Mouse (Mus musculus): ENCODE data around the gene Ppp4r1. TPM values are rescaled to one million over a fixed set of nuclear protein-coding genes. Genes with fewer than 3 reads are reported as not detected.

Ppp4r1 gene
- polyA plus RNA-seq, 1 experiment from 2014 or later: 37.2 TPM

- no peak for ATAC-seq (ENCODE audit: insufficient number of reproducible peaks, low FRiP score, low TSS enrichment, low read depth)
- no peaks in the 10 kb centered on the region; the same call in 1 of the 2 replicates for H3K4me1 ChIP-seq
- H3K27ac ChIP-seq (replicated peaks): no peak overlapping the region
- H3K9ac ChIP-seq: no peak overlapping the region
- H3K4me2 ChIP-seq (replicated peaks): no peak overlapping the region
- no peaks in the 10 kb centered on the region for H3K27me3 ChIP-seq
- 47% methylated on average over 5 of the region's 5 CpGs for WGBS
- peaks cover 51% of the 10 kb centered on the region for H3K36me3 ChIP-seq
- no peaks in the 10 kb centered on the region for H3K9me3 ChIP-seq (replicated peaks)
- H3K4me3 ChIP-seq (replicated peaks): no peak overlapping the region
Measured at GRCm38 (mm10) chr17:65811032-65811431, 28.7 kb downstream of the Ppp4r1 start.

- Histone ChIP-seq H3K9ac (no peak overlapping the region), H3K27ac (replicated peaks) (no peak overlapping the region), H3K36me3 (peaks cover 65% of the 10 kb centered on the region), H3K4me1 (no peaks in the 10 kb centered on the region), H3K4me3 (replicated peaks) (no peak overlapping the region), H3K4me2 (replicated peaks) (no peak overlapping the region), H3K9me3 (replicated peaks) (no peaks in the 10 kb centered on the region), H3K27me3 (no peaks in the 10 kb centered on the region)
- ATAC-seq (ENCODE audit: insufficient number of reproducible peaks, low FRiP score, low TSS enrichment, low read depth): no peak
- WGBS: 86% methylated on average over 8 of the region's 8 CpGs
Measured at GRCm38 (mm10) chr17:65813763-65814162, 31.4 kb downstream of the Ppp4r1 start.

GRCm38 (mm10) chr17:65820197-65820596 is 37.8 kb downstream of the Ppp4r1 start:
- H3K4me3 ChIP-seq (replicated peaks): no peak overlapping the region
- H3K9ac ChIP-seq: no peak overlapping the region
- no peak overlapping the region for H3K4me2 ChIP-seq (replicated peaks)
- H3K27me3 ChIP-seq: no peaks in the 10 kb centered on the region
- WGBS: 76% methylated on average over 5 of the region's 5 CpGs
- H3K9me3 ChIP-seq (replicated peaks): no peaks in the 10 kb centered on the region
- H3K4me1 ChIP-seq: no peaks in the 10 kb centered on the region
- no peak overlapping the region for H3K27ac ChIP-seq (replicated peaks)
- H3K36me3 ChIP-seq: peaks cover 69% of the 10 kb centered on the region
- no peak for ATAC-seq (ENCODE audit: insufficient number of reproducible peaks, low FRiP score, low TSS enrichment, low read depth)

- H3K9ac ChIP-seq: no peak overlapping the region
- no peak overlapping the region for H3K4me2 ChIP-seq (replicated peaks)
- WGBS: 87% methylated on average over 5 of the region's 5 CpGs
Measured at GRCm38 (mm10) chr17:65822423-65822822, 40.0 kb downstream of the Ppp4r1 start.

GRCm38 (mm10) chr17:65824246-65824645 is 41.9 kb downstream of the Ppp4r1 start:
- Histone ChIP-seq H3K4me3 (replicated peaks) (no peak overlapping the region), H3K27me3 (no peaks in the 10 kb centered on the region), H3K4me1 (no peaks in the 10 kb centered on the region), H3K4me2 (replicated peaks) (no peak overlapping the region), H3K27ac (replicated peaks) (no peak overlapping the region), H3K9me3 (replicated peaks) (no peaks in the 10 kb centered on the region), H3K9ac (no peak overlapping the region), H3K36me3 (peaks cover 47% of the 10 kb centered on the region)
- 85% methylated on average over 10 of the region's 10 CpGs for WGBS
- ATAC-seq (ENCODE audit: insufficient number of reproducible peaks, low FRiP score, low TSS enrichment, low read depth): no peak

More at GRCm38 (mm10) chr17:65822423-65822822, 40.0 kb downstream of the Ppp4r1 start:
- no peak overlapping the region for H3K4me3 ChIP-seq (replicated peaks)
- H3K4me1 ChIP-seq: no peaks in the 10 kb centered on the region
- ATAC-seq (ENCODE audit: insufficient number of reproducible peaks, low FRiP score, low TSS enrichment, low read depth): no peak
- H3K27me3 ChIP-seq: no peaks in the 10 kb centered on the region
- H3K27ac ChIP-seq (replicated peaks): no peak overlapping the region
- peaks cover 48% of the 10 kb centered on the region for H3K36me3 ChIP-seq
- H3K9me3 ChIP-seq (replicated peaks): no peaks in the 10 kb centered on the region

- H3K4me2 ChIP-seq (replicated peaks): no peak overlapping the region
- H3K9ac ChIP-seq: no peak overlapping the region
- H3K27ac ChIP-seq (replicated peaks): no peak overlapping the region
- no peak for ATAC-seq (ENCODE audit: insufficient number of reproducible peaks, low FRiP score, low TSS enrichment, low read depth)
- WGBS: 67% methylated on average over 9 of the region's 9 CpGs
- no peaks in the 10 kb centered on the region for H3K9me3 ChIP-seq (replicated peaks)
- H3K36me3 ChIP-seq: peaks cover 55% of the 10 kb centered on the region
- no peaks in the 10 kb centered on the region for H3K27me3 ChIP-seq
- no peak overlapping the region for H3K4me3 ChIP-seq (replicated peaks)
- no peaks in the 10 kb centered on the region for H3K4me1 ChIP-seq
Measured at GRCm38 (mm10) chr17:65826257-65826656, 43.9 kb downstream of the Ppp4r1 start.

- no peak overlapping the region for H3K9ac ChIP-seq
- no peaks in the 10 kb centered on the region for H3K4me1 ChIP-seq
- H3K9me3 ChIP-seq (replicated peaks): no peaks in the 10 kb centered on the region
- no peaks in the 10 kb centered on the region for H3K27me3 ChIP-seq
- peaks cover 56% of the 10 kb centered on the region for H3K36me3 ChIP-seq
- no peak overlapping the region for H3K4me2 ChIP-seq (replicated peaks)
- H3K27ac ChIP-seq (replicated peaks): no peak overlapping the region
- no peak for ATAC-seq (ENCODE audit: insufficient number of reproducible peaks, low FRiP score, low TSS enrichment, low read depth)
- 91% methylated on average over 16 of the region's 16 CpGs for WGBS
- H3K4me3 ChIP-seq (replicated peaks): no peak overlapping the region
Measured at GRCm38 (mm10) chr17:65827119-65827840, 44.9 kb downstream of the Ppp4r1 start.

GRCm38 (mm10) chr17:65827904-65828303 is 45.5 kb downstream of the Ppp4r1 start:
- H3K9me3 ChIP-seq (replicated peaks): no peaks in the 10 kb centered on the region
- no peaks in the 10 kb centered on the region for H3K27me3 ChIP-seq
- peaks cover 54% of the 10 kb centered on the region for H3K36me3 ChIP-seq
- no peak overlapping the region for H3K4me2 ChIP-seq (replicated peaks)
- H3K4me1 ChIP-seq: no peaks in the 10 kb centered on the region
- H3K27ac ChIP-seq (replicated peaks): no peak overlapping the region
- 83% methylated on average over 5 of the region's 5 CpGs for WGBS
- ATAC-seq (ENCODE audit: insufficient number of reproducible peaks, low FRiP score, low TSS enrichment, low read depth): no peak
- no peak overlapping the region for H3K4me3 ChIP-seq (replicated peaks)
- no peak overlapping the region for H3K9ac ChIP-seq

- Histone ChIP-seq H3K9me3 (replicated peaks) (no peaks in the 10 kb centered on the region), H3K4me2 (replicated peaks) (no peak overlapping the region), H3K4me1 (no peaks in the 10 kb centered on the region), H3K27me3 (no peaks in the 10 kb centered on the region), H3K36me3 (peaks cover 59% of the 10 kb centered on the region), H3K4me3 (replicated peaks) (no peak overlapping the region), H3K27ac (replicated peaks) (no peak overlapping the region), H3K9ac (no peak overlapping the region)
- ATAC-seq (ENCODE audit: insufficient number of reproducible peaks, low FRiP score, low TSS enrichment, low read depth): no peak
- WGBS: 73% methylated on average over 11 of the region's 11 CpGs
Measured at GRCm38 (mm10) chr17:65828951-65829350, 46.6 kb downstream of the Ppp4r1 start.

- Histone ChIP-seq H3K4me3 (replicated peaks) (no peak overlapping the region), H3K9ac (no peak overlapping the region), H3K9me3 (replicated peaks) (no peaks in the 10 kb centered on the region), H3K27ac (replicated peaks) (no peak overlapping the region), H3K4me1 (no peaks in the 10 kb centered on the region), H3K27me3 (no peaks in the 10 kb centered on the region), H3K4me2 (replicated peaks) (no peak overlapping the region), H3K36me3 (peaks cover 57% of the 10 kb centered on the region)
- ATAC-seq (ENCODE audit: insufficient number of reproducible peaks, low FRiP score, low TSS enrichment, low read depth): no peak
- 89% methylated on average over 13 of the region's 13 CpGs for WGBS
Measured at GRCm38 (mm10) chr17:65830216-65830863, 48.0 kb downstream of the Ppp4r1 start.

- Histone ChIP-seq H3K36me3 (peaks cover 86% of the 10 kb centered on the region), H3K4me1 (no peaks in the 10 kb centered on the region), H3K9me3 (replicated peaks) (no peaks in the 10 kb centered on the region), H3K4me3 (replicated peaks) (no peak overlapping the region), H3K27ac (replicated peaks) (no peak overlapping the region), H3K27me3 (no peaks in the 10 kb centered on the region), H3K4me2 (replicated peaks) (no peak overlapping the region), H3K9ac (no peak overlapping the region)
- no peak for ATAC-seq (ENCODE audit: insufficient number of reproducible peaks, low FRiP score, low TSS enrichment, low read depth)
- 86% methylated on average over 3 of the region's 3 CpGs for WGBS
Measured at GRCm38 (mm10) chr17:65833891-65834290, 51.5 kb downstream of the Ppp4r1 start.

Data from embryonic facial prominence, embryonic 15.5 days (tissue).